Mouse (Mus musculus) granulocyte monocyte progenitor cell, adult 5-6 weeks (primary cell): ENCODE results near the gene Zfhx2. TPM values are rescaled to one million over a fixed set of nuclear protein-coding genes. Genes with fewer than 3 reads are reported as not detected.
A peak's percentile ranks its signal among the peaks of the same experiment; 100 is the strongest.
"Not testable (repeated sequence)": the region's sequence is repeated elsewhere in the genome, so short reads cannot be mapped to it uniquely, and the experiment has no call there.

Source experiments
- ATAC-seq: replicated peaks from 2 replicates; pipeline ENCODE4 v1.8.0; 2016; ENCODE audit warnings: mild to moderate bottlenecking, moderate TSS enrichment, inconsistent platforms; ENCODE audit not compliant: poor library complexity, severe bottlenecking
- total RNA-seq, 2 experiments: library from RNA; stranded (forward) in 1 of 2; stranded (reverse) in 1 of 2; fragments of 200-712, 200-1000 nt in 1 of 2; fragments of >200 nt in 1 of 2; fragmentation: Nextera tagmentation in 1 of 2; gene quantifications; 2 replicates each; pipeline ENCODE4 v1.2.3; 2014 to 2017

Zfhx2 gene
- total RNA-seq, 2 experiments from 2014 or later = 0.26 to 3.0 TPM

- no peak for ATAC-seq
These were observed 38.4 kb downstream of the Zfhx2 start for GRCm38 (mm10) chr14:55053708-55054190.

- ATAC-seq = no peak
These were observed 39.1 kb downstream of the Zfhx2 start for GRCm38 (mm10) chr14:55053050-55053449.

- no peak for ATAC-seq
These were observed 39.6 kb downstream of the Zfhx2 start for GRCm38 (mm10) chr14:55052496-55052895.

DNA sequence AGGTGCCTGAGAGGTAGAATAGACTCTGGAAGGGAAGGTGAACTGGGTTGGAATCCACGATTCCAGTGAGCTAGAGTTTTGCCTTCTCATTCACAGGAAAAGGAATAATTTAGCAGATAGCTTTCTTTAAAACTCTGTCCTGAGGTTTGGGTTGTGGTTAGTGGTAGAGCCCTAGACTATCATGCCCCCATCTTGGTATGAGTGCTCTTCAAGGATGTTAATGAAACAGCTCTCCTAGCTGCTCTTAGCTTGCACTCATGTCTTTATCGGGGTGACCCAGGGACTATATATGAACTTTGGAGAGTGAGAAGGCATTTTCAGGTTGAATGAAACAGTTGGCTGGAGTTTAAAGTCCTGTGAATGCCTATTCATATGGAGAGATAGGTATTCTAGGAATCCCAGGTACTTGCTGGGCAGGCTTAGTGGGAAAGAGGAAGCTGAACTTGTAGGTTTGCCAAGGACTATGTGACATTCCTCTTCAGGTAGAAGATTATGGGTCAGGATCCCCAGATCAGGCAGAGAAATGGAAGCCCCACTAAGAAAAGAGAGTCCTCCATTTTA lies 44.1 kb downstream of the Zfhx2 start:
- ATAC-seq = no peak

DNA sequence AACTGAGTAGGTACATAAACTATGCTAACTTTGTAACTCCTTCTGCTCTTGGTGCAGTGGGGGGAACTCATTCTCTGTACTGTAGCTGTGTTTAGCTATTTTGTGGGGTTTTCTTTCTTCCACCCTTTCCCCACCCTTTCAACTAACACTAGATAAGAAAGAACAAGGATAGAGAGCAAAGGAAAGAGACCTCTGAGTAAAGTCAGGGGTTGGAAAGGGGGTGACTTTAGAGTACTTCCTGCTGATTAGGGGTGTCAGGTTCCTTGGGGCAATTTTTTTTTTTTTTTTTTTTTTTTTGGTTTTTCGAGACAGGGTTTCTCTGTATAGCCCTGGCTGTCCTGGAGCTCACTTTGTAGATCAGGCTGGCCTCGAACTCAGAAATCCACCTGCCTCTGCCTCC lies 48.4 kb downstream of the Zfhx2 start:
- not testable (repeated sequence) for ATAC-seq

DNA sequence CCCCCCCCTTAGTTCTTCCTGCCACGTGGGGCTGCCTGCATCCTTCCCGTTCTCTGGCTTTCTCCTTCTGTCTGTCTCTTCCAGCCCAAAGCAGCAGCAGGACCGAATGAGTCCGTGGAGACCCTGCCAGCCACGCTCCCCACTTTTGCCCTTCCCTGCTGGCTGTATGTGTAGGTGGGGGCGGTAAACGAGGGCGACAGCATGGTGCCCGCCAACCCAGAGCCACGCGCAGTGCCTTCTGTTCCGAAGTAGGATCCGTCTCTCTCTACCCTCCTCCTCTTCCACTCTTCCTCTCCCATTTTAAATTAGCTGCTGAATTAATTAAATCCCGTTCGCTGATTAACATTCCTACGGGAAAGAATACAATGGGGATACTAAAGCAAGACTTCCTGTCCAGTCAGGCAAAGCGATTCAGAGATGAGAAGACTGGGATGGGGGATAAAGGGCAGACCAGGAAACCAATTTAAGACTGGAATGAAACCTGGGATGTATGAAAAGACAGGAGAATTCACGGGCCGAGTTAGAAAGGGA lies 59.4 kb downstream of the Zfhx2 start:
- no peak for ATAC-seq

GRCm38 (mm10) chr14:55029034-55029698 lies 63.0 kb downstream of the Zfhx2 start:
- ATAC-seq = peak; percentile 62

GRCm38 (mm10) chr14:55028333-55028835 lies 63.7 kb downstream of the Zfhx2 start:
- no peak for ATAC-seq

GRCm38 (mm10) chr14:55027653-55028052 lies 64.5 kb downstream of the Zfhx2 start:
- no peak for ATAC-seq

DNA sequence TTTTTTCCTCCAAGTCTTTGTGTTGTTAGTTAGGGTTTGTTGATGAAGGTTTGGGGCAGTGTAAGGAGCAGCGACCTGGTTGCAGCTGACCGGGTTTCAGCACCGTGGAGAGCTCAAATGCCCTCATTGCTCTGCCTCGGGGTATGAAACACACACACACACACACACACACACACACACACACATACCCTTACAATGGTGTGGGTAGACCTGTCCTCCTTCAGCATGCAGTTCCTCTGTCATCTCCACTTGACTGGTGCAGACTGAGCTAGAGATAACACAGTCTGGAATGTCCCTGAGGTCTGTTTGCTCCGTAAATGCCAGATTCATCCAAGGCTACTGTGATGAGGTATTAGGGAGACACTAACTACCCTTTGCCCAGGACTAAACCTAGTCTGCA lies 64.9 kb downstream of the Zfhx2 start:
- no peak; the same call in 1 of the 2 replicates for ATAC-seq

- no peak for ATAC-seq
These were observed 66.6 kb downstream of the Zfhx2 start for GRCm38 (mm10) chr14:55025527-55025926.

GRCm38 (mm10) chr14:55024236-55024635 lies 67.9 kb downstream of the Zfhx2 start:
- peak; percentile 30; the same call in 1 of the 2 replicates for ATAC-seq

GRCm38 (mm10) chr14:55023011-55023410 lies 69.1 kb downstream of the Zfhx2 start:
- ATAC-seq = no peak

DNA sequence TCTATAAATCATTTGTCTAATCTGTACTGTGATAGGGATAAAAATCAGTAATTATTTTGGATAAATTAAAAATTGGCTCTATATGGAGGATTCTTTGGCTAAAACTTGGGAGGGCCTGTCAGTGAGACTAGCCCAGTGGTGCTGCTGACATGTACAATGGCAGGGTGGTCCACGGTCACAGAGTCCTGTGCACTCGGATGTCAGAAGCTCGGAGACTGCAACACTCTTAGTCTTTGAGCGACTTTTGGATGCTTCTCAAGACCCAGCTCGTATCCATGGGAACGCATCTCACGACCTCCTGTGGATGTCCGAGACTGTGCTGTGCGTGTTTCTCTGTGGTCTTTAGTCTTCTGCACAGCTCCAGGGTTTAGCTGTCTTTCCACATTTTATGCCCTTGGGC lies 71.7 kb downstream of the Zfhx2 start:
- no peak for ATAC-seq

- ATAC-seq = no peak
These were observed 75.2 kb downstream of the Zfhx2 start for GRCm38 (mm10) chr14:55016876-55017275.

DNA sequence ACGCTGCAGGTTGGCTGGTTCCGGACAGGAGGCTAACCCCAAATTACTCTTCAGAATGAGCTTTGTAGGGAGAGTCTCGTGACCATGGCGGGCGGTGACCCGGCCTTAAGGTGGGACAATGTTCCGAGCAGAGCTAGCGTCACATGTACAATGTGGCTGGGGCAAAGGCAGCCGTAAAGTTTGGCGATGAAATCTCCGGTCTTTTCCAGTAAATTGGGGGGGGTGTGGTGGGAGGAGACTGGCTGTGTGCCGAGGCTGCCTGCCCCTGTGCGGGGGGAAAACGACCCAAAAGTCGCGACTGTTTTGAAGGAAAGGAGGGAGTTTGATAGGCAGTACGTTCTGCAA lies 76.4 kb downstream of the Zfhx2 start:
- peak; percentile 26 for ATAC-seq

DNA sequence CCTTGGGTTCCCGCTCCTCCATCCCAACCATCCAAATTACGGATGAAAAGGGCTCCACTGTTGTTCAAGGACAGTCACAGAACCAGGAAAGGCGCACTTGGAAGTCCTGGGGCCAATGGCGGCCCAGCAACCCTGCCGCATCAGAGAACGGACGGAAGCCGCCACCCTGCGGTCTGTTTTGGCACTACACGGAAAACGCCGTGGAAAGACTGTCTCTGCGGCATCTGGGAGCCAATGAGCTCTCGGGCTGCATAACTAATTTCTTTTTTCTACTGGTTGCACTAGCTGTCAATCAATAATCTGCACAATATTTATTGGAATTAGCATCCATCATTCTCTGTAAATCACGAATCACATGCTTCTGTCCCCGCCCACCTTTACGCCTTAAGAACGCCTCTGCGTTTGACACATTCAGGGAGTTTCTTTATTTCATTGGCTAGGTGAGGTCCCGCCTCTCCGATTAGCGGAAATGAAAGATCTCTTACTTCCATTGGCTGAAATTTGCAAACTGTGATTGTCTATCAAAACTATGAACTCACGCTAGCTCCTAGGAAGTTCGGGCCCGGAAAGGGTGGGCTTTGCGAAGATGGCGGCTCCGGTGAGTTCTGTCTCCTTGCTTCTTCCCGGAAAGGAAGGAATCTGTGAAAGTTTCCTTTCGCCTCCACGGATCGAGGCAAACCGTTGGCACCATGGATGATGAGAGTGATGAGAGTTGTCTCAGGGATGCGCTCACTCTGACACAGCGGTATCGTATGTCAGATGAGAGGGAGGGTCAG lies 76.9 kb downstream of the Zfhx2 start, which contains the start of gene Ngdn:
Gene Ngdn (plus strand): TSS at position 464 of the 776 bp plus-strand sequence.
- peak; percentile 89 for ATAC-seq

DNA sequence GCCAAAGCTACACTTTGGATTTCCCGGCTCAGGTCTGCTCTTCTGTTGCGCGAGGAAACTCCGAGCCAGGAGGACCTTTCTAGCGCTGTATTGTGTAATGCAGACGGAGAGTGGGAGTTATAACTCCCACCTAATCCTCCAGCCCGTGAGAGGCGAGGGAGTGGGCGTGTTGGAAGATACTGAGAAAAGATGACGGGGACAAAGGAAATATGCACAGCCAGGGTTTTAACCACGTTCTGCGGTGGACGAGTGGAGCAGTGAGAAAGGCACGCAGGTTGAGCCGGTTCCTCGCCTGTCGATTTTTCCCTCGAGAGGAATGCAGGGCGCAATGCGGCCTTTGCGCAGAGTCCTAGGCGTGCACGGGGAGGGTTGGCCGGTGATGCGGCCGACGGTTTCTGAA lies 77.5 kb downstream of the Zfhx2 start:
- ATAC-seq = peak; percentile 45

DNA sequence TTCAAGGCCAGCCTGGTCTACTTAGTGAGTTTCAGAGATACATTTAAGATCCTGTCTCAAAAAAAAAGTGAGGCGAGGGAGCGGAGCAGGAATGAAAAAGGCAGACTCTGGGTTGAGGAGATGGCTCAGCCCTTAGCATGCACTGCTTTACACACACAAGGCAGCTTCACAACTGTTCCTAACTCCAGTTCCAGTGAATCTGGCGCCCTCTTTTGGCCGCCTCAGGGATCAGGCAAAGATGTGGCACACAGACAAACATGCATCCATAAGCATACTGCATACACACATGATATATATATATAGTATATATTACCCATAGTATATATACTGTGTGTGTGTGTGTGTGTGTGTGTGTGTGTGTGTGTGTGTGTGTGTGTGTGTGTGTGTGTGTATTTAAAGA lies 81.0 kb downstream of the Zfhx2 start:
- ATAC-seq = no peak
